Mouse (Mus musculus): Measurements from ENCODE around the gene Exoc6b.

- no peak for TF ChIP-seq FLI1 (IDR thresholded peaks at IDR 0.05; ENCODE audit: low read length)
- no peak for TF ChIP-seq GATA1 (IDR thresholded peaks at IDR 0.05; ENCODE audit: borderline replicate concordance, low read length)
These were observed 342.4 kb downstream of the Exoc6b start for GRCm38 (mm10) chr6:84726876-84727275.

All from megakaryocyte, embryonic 14.5 days (primary cell).